Mouse (Mus musculus) lung, embryonic 16.5 days (tissue): Measurements from ENCODE around the gene Gria2. TPM values are rescaled to one million over a fixed set of nuclear protein-coding genes. Genes with fewer than 3 reads are reported as not detected.

Experiments
- ATAC-seq: fragments of 200-750 bp; cut with Nextera tagmentation; 2 replicates; pipeline ENCODE4 v1.8.0; 2017; ENCODE audit warnings: low read depth, mild to moderate bottlenecking, moderate library complexity
- H3K27ac ChIP-seq: fragments of 300-500 bp; sonication (generic); 2 replicates; pipeline ENCODE4 v1.5.1; 2014; ENCODE audit warnings: mild to moderate bottlenecking, control low read depth, low read length
- H3K27me3 ChIP-seq: fragments of 300-500 bp; sonication (generic); 2 replicates; pipeline ENCODE4 v1.6.1; 2014; ENCODE audit warnings: low read depth, low read length, mixed read lengths; ENCODE audit not compliant: control insufficient read depth, insufficient read depth
- H3K36me3 ChIP-seq: fragments of 300-500 bp; sonication (generic); 2 replicates; pipeline ENCODE4 v1.6.1; 2014; ENCODE audit warnings: low read length; ENCODE audit not compliant: control insufficient read depth, insufficient read depth
- H3K4me1 ChIP-seq: fragments of 300-500 bp; sonication (generic); replicated peaks from 2 replicates; pipeline ENCODE4 v1.6.1; 2014; ENCODE audit warnings: low read length, mixed read lengths; ENCODE audit not compliant: control insufficient read depth, insufficient read depth
- H3K4me2 ChIP-seq: fragments of 300-500 bp; sonication (generic); 2 replicates; pipeline ENCODE4 v1.6.1; 2014; ENCODE audit warnings: low read depth, low read length, control low read depth
- H3K4me3 ChIP-seq: fragments of 300-500 bp; sonication (generic); 2 replicates; pipeline ENCODE4 v1.5.1; 2014; ENCODE audit warnings: mild to moderate bottlenecking, low read length, control low read depth
- H3K9ac ChIP-seq: fragments of 300-500 bp; sonication (generic); 2 replicates; pipeline ENCODE4 v1.6.1; 2014; ENCODE audit warnings: low read length, control low read depth
- H3K9me3 ChIP-seq: fragments of 300-500 bp; sonication (generic); 2 replicates; pipeline ENCODE4 v1.6.1; 2016; ENCODE audit warnings: low read length; ENCODE audit not compliant: control insufficient read depth
- WGBS: fragments of 180-500 bp; shearing (Covaris S2); extraction: QIAGEN DNeasy Blood & Tissue Kit; methylation state at CpG from one replicate; pipeline ENCODE4 v1.1.7; 2014; 5-methylcytosine and 5-hydroxymethylcytosine counted together
- polyA plus RNA-seq: library from polyadenylated mRNA; unstranded; fragments of >200 nt; fragmentation: Nextera tagmentation; extraction: Ambion mirVana; gene quantifications from 2 replicates; pipeline ENCODE4 v1.2.1, GENCODE M21; 2015

Gria2 gene
- polyA plus RNA-seq, 1 experiment from 2014 or later = 0.26 TPM

DNA sequence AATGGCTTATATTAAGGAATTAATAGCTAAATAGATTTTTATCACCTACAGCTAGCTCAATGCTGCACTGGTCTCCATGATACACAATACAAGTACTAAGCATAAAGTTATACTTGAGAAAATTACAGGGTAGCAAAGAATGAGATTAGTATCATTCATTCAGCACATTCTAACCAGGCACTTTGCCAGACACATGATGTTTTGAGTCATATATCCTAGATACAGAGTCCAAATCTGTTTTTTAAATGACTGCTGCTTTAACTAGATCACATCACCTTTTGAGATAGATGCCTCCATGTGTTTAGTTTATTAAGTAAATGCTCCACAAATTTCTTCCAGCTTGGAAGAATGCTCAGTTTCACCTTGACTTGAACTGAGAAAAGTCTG lies 21.5 kb downstream of the Gria2 start:
- no peak overlapping the region for H3K27ac ChIP-seq
- no peaks in the 10 kb centered on the region for H3K9me3 ChIP-seq
- H3K27me3 ChIP-seq = no peaks in the 10 kb centered on the region
- H3K4me3 ChIP-seq = no peak overlapping the region
- no peak overlapping the region for H3K4me2 ChIP-seq
- H3K4me1 ChIP-seq = no peaks in the 10 kb centered on the region
- ATAC-seq = no peak
- H3K36me3 ChIP-seq = no peaks in the 10 kb centered on the region
- no peak overlapping the region for H3K9ac ChIP-seq

DNA sequence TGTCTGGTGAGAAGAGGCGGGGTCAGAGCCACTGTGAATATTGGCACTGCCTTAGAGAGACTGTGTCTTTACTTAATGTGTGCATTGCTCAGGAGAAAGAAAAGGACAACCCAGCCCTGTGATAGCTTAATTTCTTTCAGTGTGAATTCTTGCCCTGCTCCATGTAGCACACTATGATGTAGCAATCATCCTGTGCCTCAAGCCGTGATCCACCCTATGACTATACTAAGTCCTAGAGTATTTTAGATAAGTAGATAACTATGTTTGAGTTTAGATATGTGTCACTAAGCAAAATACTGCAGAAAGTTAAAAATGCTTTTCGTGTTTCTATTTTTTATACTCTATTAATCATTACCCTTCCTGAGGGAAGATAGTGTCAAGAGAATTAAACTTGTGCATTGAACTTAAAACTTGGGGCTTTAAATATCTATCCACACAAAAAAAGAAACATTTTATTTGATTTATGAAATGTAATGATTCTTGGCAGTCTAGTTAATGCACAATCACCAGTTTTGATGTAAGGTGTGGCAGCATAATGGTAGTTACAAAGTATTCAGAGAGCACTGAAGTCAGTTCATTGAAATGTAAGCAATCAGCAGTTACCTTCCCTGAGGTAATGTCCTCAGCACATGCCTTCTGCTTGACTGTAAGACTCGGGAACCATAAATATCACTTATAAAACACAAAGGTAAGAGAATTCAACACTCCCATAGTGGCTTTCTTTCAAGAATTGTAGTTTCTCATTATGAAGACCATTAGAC lies 22.1 kb downstream of the Gria2 start:
- ATAC-seq = no peak
- Histone ChIP-seq H3K9ac (no peak overlapping the region), H3K4me2 (no peak overlapping the region)

DNA sequence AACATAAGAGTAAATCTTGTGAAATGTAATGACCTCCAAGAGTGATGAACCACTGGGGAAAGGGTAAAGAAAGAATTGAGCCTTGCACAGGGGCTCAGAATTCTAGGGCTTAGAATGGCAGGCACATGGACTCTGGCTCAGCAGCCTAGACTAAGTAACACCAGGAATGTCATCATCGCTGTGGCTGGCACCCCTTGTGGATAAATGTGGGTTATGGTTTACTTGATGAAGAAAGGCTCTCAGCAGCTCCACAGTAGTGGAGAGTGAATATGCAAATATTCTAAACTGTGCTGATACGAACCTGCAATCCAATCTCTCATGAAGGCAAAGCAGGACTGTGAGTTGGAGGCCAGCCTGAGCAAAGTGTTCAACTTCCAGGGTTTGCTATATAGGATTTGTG lies 26.0 kb downstream of the Gria2 start:
- H3K4me2 ChIP-seq = no peak overlapping the region
- H3K4me1 ChIP-seq = no peaks in the 10 kb centered on the region
- H3K27me3 ChIP-seq = no peaks in the 10 kb centered on the region
- H3K4me3 ChIP-seq = no peak overlapping the region
- no peak for ATAC-seq
- no peaks in the 10 kb centered on the region for H3K36me3 ChIP-seq
- no peak overlapping the region for H3K27ac ChIP-seq
- H3K9me3 ChIP-seq = no peaks in the 10 kb centered on the region
- 67% methylated on average over 2 of the region's 2 CpGs for WGBS
- no peak overlapping the region for H3K9ac ChIP-seq

More for the DNA sequence above, 22.1 kb downstream of the Gria2 start:
- Histone ChIP-seq H3K27me3 (no peaks in the 10 kb centered on the region), H3K36me3 (no peaks in the 10 kb centered on the region), H3K9me3 (no peaks in the 10 kb centered on the region), H3K27ac (no peak overlapping the region), H3K4me1 (no peaks in the 10 kb centered on the region), H3K4me3 (no peak overlapping the region)
- WGBS = 60% methylated on average over 4 of the region's 4 CpGs

DNA sequence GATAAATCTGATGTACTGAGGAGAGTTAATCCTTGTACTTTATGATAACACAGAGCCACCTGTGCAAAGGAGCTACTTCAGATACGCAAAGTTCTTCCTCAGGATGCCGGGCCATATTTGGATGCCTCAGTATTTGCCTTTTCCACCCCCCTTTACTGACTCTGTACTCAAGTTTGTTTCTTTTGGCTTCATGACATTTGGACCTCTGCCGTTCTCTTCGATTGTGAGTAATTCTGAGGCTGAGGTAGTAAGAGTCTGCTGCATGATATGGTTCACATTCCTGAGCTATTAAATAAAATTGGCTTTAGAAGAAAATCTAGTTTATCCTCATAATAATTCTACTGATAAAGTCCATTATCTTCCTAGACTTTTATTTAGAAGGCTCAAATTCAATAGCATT lies 26.7 kb downstream of the Gria2 start:
- H3K4me1 ChIP-seq = no peaks in the 10 kb centered on the region
- ATAC-seq = no peak
- no peaks in the 10 kb centered on the region for H3K27me3 ChIP-seq
- no peaks in the 10 kb centered on the region for H3K9me3 ChIP-seq
- no peak overlapping the region for H3K27ac ChIP-seq
- 68% methylated on average over 4 of the region's 4 CpGs for WGBS
- H3K36me3 ChIP-seq = no peaks in the 10 kb centered on the region
- H3K9ac ChIP-seq = no peak overlapping the region
- no peak overlapping the region for H3K4me2 ChIP-seq
- H3K4me3 ChIP-seq = no peak overlapping the region

DNA sequence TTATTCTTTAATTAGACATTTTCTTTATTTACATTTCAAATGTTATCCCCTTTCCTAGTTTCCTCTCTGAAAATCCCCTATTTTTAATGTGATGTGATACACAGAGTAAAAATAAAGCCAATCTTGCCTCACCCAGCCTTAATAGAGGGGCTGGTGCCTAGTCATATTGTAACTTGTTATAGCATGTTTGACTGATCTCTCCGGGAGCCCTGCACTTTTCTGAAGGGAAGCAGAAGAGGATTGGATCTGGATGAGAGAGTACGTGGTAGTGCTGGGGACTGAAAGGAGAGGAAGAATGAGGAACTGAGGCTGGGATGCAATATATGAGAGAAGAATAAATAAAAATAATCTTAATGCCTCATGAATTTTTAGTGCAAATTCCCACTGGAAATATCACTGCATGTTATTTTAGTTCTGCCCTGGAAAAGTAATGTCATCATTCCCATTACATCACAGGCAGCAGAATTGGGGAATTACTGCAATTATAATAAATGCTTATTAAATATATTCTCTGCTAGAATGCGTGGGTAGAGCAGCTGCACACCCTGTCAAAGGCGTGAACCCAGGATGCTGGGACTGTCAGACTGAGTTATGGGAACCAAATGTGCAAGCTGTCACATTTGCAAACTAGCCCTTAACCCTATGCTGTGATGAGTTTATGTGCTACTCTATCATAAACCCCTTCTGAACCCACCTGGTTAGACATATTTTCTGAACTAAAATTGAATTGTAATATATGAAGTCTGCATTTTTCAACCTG lies 28.4 kb downstream of the Gria2 start:
- 65% methylated on average over 4 of the region's 4 CpGs for WGBS
- H3K9me3 ChIP-seq = no peaks in the 10 kb centered on the region
- ATAC-seq = no peak
- no peak overlapping the region for H3K27ac ChIP-seq
- no peaks in the 10 kb centered on the region for H3K4me1 ChIP-seq
- no peak overlapping the region for H3K4me3 ChIP-seq
- no peak overlapping the region for H3K9ac ChIP-seq
- H3K27me3 ChIP-seq = no peaks in the 10 kb centered on the region
- no peak overlapping the region for H3K4me2 ChIP-seq
- no peaks in the 10 kb centered on the region for H3K36me3 ChIP-seq

DNA sequence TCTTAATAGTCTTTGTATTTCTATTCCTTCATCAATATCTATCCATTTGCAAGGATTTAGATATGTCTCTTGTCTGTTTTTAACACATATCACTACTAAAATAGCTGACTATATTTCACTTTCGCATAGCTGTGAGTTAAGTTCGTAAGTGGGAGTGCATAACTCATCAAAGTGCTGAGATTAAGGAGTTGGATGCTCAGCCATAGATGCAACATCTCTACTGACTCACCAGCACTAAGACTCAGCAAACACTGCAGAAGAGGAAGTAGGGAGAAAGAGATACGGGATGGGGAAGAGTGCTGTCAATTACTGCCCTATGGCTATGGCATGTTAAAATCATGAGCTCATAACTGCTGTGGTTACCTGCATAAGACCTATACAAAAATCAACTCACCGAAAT lies 29.4 kb downstream of the Gria2 start:
- Histone ChIP-seq H3K9me3 (no peaks in the 10 kb centered on the region), H3K4me2 (no peak overlapping the region), H3K36me3 (no peaks in the 10 kb centered on the region), H3K4me3 (no peak overlapping the region), H3K9ac (no peak overlapping the region), H3K27me3 (no peaks in the 10 kb centered on the region), H3K27ac (no peak overlapping the region), H3K4me1 (no peaks in the 10 kb centered on the region)
- 79% methylated on average over 4 of the region's 4 CpGs for WGBS
- no peak for ATAC-seq

DNA sequence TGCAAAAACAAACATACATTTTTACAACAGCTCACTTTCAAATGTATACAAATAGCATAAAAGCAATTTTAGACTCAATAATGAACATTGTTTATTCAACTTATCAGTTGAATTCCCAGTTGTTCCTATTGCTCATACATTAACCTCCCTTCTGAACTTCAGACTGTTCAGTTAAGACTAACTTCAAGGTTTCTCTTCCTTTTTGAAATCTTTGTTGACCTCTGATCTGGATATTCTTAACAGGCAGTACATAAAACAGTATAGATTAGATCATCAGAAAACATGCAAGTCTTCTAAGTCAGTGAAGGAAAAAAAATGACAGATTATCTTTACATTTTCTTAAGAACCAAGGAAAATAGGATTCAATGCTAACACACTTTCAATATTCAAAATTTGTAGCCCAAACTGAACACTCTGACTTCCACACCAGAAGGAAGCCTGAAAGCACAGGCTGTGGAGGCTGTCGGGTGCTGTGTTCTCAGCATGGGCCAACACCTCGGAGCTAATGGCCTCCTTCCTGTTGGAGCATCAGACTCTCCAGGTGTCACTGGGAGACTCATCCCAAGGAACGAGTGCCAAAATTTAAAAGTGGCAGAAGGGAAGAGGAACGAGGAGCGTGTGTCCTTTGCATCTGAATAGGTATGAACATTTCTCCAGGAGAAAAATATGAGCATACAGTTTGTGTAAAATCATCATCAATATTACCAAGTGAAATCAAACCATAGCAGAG lies 33.0 kb downstream of the Gria2 start:
- H3K27me3 ChIP-seq = no peaks in the 10 kb centered on the region

DNA sequence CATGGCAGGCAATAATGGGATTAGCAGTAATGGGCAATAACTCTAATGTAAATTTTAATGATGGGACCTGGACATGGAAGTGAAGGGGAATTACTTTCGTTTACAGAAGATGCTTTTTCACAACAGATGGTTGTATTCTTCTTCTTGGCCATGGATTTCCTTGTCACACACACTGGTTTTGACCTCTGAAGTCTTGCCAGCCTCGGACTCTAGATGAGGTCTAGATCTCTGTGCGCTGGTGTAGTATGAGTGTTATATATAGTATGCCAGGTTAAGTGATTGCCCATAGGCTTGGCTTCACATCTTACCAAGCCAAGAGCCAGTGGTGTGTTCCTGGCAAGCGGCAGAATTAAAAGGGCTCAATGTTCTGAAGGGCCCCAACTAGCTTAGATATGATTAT lies 43.7 kb downstream of the Gria2 start:
- ATAC-seq = no peak

More for the DNA sequence above, 33.0 kb downstream of the Gria2 start:
- Histone ChIP-seq H3K9ac (no peak overlapping the region), H3K4me2 (no peak overlapping the region), H3K9me3 (no peaks in the 10 kb centered on the region), H3K27ac (no peak overlapping the region), H3K36me3 (no peaks in the 10 kb centered on the region), H3K4me3 (no peak overlapping the region), H3K4me1 (no peaks in the 10 kb centered on the region)
- WGBS = 58% methylated on average over 5 of the region's 5 CpGs
- no peak for ATAC-seq

DNA sequence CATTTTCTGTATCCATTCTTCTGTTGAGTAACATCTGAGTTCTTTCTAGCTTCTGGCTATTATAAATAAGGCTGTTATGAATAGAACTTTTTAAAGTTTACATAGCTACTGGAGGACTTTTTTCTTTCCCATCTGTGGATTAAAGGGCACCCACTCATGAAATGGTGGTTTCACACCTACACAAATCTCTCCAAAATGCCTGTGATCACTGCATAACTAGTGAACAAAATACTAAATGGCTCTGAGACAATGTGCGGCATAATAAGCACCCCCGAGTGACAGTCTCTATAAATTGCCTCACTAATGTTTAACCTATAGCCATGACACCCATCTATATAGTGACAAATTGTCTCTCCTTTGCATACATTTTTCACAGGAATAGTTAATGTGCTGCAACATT lies 44.3 kb downstream of the Gria2 start:
- no peak overlapping the region for H3K4me3 ChIP-seq
- H3K9me3 ChIP-seq = no peaks in the 10 kb centered on the region
- 96% methylated on average over 2 of the region's 2 CpGs for WGBS

More for the DNA sequence above, 43.7 kb downstream of the Gria2 start:
- no peaks in the 10 kb centered on the region for H3K4me1 ChIP-seq
- no peak overlapping the region for H3K4me3 ChIP-seq
- no peak overlapping the region for H3K27ac ChIP-seq
- H3K9ac ChIP-seq = no peak overlapping the region
- no peak overlapping the region for H3K4me2 ChIP-seq
- no peaks in the 10 kb centered on the region for H3K27me3 ChIP-seq
- H3K9me3 ChIP-seq = no peaks in the 10 kb centered on the region
- WGBS = 72% methylated on average over 4 of the region's 4 CpGs
- no peaks in the 10 kb centered on the region for H3K36me3 ChIP-seq

More for the DNA sequence above, 44.3 kb downstream of the Gria2 start:
- no peak overlapping the region for H3K9ac ChIP-seq
- no peak overlapping the region for H3K4me2 ChIP-seq
- no peaks in the 10 kb centered on the region for H3K4me1 ChIP-seq
- no peaks in the 10 kb centered on the region for H3K27me3 ChIP-seq
- H3K27ac ChIP-seq = no peak overlapping the region
- ATAC-seq = no peak
- H3K36me3 ChIP-seq = no peaks in the 10 kb centered on the region
